Mouse (Mus musculus) testis, adult 2 months (tissue): ENCODE results near the gene Glce.

Source experiments
- CTCF ChIP-seq: fragments of 200-500 bp; IDR thresholded peaks from 2 replicates; pipeline ENCODE4 v1.5.1; 2012; ENCODE audit warnings: low read depth, mild to moderate bottlenecking, inconsistent platforms, low read length, moderate library complexity; ENCODE audit not compliant: control insufficient read depth, insufficient read depth, insufficient replicate concordance
- POLR2A ChIP-seq: fragments of 200-500 bp; IDR thresholded peaks from 2 replicates; pipeline ENCODE4 v1.6.1; 2012; ENCODE audit warnings: low read depth, mild to moderate bottlenecking, inconsistent platforms, low read length, moderate library complexity; ENCODE audit not compliant: control insufficient read depth

DNA sequence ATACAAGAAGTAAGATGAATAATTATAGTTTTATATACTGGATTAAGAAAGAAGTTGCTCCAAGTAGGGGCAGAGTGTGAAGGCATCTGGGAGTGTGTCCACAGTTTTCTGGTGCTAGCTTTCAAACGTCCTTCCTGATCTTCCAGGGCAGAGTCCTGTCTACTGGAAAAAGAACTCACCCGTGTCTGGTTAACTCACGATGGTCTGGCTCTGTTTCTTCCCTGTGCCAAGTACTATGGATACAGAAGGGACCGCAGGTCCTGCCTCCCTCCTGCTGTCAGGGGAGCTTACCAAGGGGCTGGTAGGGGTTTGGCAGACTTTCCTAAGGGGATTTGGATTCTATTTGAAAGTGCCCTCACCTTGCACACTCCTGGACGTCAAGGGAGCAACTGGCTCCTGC, 97.4 kb downstream of the Glce start:
- TF ChIP-seq POLR2A (no peak), CTCF (no peak)
